Mouse (Mus musculus): ENCODE results near the gene Atp1a3.

The Atp1a3 gene

DNA sequence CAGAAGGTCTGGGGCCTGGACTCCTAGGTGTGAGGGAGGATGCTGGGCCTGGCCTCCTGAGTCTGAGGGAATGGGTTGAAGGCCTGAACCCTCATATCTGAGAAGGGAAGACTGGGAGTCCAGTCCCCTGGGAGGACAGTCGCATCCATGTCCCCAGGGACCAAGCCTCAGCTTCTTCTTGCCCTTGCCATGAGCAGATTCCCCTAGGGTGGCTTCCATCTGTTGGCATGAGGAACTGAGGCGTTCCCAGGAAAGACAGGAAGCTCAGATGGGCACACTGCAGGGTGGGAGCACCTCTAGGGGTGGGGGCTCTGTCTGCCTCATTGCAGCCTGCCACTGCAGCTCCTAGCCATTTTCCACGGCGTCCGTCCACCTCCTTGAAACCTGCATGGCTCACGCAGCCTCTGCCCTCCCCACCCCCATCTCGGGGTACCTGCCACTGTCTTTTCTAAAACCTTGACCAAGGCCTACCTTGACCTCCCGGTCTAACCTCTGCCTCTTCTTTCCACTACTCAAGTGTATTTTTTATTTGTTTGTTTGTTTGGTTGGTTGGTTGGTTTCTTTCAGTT, 1.9 kb downstream of the Atp1a3 start:
- no peak for DNase-seq (ENCODE audit: low read depth, low spot score)

DNA sequence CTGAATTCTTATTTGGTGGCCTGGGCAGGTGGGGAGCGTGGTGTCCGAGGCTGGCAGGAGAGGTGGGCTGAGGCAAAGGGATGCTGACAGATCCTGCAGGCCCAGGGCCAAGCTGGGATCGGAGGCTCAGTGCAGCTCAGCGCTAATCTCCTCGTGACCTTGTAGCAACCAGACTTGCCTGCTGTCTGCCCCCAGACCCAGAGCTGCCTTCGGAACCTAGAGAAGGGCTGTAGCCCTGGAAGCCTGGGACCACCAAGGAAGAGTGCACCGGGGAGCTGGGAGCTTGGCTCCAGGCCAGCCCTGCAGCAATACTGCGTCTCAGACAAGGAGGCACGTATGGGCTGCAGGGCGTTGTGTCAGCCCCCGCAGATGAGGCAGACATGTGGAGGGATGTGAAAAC, 2.5 kb downstream of the Atp1a3 start:
- DNase-seq (ENCODE audit: low read depth, low spot score): no peak

DNA sequence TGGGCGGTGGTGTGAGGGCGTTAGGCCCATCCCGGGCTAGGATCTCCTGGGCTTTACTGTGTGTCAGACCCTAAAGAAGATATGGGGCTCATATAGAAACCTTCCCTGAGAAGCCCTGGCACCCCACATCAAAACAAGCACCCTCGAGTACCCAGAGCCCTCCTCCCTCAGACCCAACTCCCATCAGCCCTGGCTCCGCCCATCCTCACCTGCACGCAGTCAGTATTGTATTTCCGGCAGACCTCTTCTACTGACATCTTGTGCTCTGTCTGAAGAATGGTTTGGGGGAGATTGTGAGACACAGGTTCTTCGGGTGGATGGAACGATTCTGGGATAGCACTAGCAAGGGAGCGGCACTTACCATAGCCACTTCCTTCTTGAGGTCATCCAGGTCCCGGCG, 5.0 kb downstream of the Atp1a3 start:
- no peak for DNase-seq (ENCODE audit: low read depth, low spot score)

DNA sequence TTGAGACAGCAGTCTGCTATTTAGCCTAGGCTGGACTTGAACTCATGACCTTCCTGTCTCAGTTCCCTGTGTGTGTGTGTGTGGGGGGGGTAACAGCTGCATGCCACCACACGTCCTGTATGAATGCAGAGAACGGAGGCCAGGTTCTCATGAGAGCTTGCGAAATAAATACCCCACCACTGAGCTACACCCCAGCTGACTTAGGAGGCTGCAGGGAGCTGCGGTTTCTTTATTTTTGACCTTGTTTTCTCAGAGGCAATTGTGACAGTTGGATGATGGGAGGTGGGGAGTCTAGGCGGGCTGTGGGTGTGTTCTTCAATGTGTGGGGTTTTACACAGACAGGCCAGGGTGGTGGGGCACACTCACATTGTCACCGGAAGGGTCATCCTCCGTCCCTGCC, 5.5 kb downstream of the Atp1a3 start:
- DNase-seq (ENCODE audit: low read depth, low spot score): no peak

DNA sequence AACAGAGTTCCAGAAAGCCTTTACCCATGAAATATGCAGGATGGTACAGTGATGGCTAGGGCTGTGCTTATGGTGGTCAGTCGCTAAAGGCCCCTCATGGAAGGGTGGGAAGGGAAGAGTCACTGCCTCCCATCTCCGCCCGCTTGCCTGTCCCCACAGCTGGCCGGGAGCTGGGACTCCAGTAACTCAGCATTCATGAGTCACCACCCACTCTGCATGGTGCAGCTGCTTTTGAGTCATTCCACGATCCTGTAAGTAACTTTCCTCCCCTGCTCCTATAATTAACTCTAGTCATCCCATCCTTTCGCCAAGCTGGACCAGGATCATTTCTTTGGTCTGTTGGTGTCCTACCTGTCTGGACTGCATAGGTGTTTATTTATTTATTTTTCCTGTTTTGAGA, 12.7 kb downstream of the Atp1a3 start:
- no peak for DNase-seq (ENCODE audit: low read depth, low spot score)

DNA sequence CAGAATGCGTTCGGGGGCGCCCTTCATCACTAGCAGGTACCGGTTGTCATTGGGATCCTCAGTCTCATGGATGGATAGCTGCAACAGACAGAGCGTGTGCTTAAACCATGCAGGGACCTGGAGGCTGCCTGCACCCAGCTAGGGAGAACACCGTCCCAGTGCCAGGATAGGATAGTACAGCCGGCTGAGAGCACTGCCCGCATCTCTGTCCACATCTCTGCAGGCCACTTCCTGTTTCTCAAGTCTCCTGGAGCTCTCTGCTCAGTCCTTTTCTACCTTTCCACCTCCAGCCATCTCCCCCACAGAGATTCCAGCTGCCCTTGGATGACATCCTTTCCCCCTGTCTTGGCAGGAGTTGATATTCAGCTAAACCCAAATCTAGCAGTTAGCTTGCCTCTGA, 15.3 kb downstream of the Atp1a3 start:
- no peak for DNase-seq (ENCODE audit: low read depth, low spot score)

DNA sequence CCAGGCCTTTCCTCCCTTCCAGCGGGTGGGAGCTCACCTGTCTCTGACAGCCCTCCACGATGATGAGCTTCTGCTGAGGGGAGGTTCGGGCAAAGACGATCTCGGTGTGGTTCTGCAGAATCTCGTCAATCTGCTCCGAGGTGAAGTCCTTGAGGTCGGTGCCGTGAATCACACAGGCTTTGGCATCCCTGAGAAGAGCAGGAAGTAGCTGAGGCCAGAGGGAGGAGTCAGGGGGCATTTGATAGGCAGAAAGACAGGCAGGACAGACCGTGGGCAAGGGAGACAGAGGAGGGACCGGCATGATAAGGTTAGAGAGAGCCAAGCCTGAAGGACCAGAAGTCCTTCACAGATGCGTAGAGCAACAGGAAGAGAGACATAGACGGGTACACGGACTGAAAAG, 17.8 kb downstream of the Atp1a3 start:
- no peak for DNase-seq (ENCODE audit: low read depth, low spot score)

DNA sequence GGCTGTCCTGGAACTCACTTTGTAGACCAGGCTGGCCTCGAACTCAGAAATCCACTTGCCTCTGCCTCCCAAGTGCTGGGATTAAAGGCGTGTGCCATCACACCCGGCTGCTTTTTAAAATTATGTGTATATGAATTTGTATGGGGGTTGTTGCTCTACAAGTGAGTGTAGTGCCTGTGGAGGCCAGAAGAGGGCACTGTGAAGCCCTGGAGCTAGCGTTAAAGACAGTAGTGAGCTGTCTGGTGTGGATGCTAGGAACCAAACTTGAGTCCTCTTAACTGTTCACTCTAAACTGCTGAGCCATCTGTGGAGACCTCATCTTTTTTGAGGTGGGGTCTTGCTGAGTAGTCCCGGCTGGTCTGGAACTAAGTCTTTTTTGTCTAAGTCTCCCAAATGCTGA, 20.0 kb downstream of the Atp1a3 start:
- peak; percentile 70 for DNase-seq (ENCODE audit: low read depth, low spot score)

DNA sequence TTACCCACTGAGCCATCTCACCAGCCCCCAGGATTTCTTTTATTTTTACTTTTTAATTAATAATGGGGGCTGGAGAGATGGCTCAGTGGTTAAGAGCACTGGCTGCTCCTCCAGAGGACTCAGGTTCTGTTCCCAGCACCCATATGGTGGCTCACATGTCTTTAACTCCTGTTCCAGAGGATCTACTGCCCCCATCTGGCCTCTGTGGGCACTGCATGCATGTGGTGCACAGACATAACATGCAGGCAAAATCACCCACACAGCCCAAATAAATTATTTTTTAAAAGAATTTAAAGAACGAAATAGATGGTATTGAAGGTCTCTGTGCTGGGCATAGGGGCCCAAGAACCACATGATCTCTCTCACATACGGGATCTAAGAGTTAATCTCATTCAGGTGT, 21.5 kb downstream of the Atp1a3 start:
- peak; percentile 66 for DNase-seq (ENCODE audit: low read depth, low spot score)

DNA sequence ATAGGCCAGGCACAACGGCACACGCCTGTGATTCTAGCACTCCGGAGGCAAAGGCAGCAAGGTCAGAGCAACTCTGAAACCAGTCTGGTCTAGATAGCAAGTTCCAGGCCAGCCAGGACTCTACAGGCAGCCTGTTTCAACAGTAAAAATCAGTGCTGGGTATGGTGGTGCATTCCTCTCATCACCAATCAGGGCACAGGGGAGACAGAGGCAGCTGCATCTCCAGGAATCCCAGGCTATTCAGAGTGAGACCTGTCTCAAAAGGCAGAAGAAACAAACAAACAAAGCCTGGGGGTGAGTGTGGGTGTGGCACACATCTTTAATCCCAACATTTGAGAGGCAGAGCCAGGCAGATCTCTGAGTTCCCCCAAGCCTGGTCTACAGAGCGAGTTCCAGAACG, 22.4 kb downstream of the Atp1a3 start:
- DNase-seq (ENCODE audit: low read depth, low spot score): peak; percentile 84

DNA sequence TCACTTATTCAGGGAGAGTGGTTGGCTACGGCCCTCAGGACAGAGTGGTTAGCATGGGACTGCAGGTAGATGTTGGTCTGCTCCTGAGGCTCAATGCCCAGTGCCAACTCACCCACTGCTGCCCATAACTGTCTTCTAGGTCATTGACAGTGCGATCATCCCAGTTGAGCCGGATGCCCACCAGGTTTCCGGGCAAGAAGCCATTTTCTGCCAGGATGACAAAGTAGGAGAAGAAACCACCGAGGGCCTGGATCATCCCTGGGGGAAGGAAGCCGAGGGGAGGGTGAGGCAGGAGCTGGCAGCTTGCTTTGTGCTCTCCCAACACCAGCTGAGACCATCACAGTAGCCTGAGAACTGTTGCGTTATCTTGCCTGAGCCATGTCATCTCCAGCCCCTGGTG, 25.3 kb downstream of the Atp1a3 start:
- no peak for DNase-seq (ENCODE audit: low read depth, low spot score)

DNA sequence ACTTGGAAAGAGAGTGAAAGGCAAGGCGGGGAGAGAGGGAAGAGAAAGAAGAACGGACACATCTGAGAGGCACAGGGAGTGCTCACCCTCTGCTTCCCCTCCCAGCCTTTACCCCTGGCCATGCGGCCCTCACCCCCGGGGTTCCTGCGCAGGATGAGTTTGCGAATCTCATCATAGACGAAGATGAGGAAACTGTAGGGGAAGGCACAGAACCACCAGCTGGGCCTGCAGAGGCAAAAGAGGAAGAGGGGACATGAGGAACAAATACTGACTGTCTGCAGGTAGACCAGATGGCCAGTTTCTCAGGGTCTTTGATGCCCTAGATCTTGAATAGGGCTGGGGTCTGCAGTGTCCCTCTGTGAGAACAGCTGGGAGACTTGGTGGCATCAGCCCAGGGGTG, 27.0 kb downstream of the Atp1a3 start:
- DNase-seq (ENCODE audit: low read depth, low spot score): no peak

DNA sequence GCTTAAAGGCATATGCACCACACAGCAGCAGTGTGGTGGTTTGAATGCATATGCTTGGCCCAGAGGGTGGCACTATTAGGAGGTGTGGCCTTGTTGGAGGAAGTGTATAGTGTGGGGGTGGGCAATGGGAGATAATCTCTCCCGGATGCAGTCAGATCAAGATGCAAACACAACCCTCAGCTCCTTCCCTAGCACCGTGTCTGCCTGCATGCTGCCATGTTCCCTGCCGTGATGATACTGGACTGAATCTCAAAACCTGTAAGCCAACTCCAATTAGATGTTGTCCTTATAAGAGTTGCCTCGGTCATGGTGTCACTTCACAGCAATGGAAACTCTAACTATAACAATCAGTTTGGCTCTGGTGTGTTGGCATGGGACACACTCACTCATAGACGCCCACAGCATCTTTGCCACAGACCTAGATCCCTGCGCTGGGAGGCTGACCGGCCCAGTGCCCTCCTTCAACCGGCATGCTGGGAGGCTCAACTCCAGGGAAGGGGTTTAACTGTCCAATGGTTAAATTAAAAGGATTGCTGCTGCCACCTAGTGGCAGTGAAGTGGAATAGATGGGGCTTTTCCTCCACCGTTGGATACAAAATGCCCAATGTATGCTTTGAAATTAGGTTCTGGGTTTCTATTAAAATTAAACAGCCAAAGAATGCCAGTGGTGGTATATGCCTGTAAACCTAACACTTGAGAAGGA, 30.7 kb downstream of the Atp1a3 start:
- peak; percentile 77 for DNase-seq (ENCODE audit: low read depth, low spot score)

DNA sequence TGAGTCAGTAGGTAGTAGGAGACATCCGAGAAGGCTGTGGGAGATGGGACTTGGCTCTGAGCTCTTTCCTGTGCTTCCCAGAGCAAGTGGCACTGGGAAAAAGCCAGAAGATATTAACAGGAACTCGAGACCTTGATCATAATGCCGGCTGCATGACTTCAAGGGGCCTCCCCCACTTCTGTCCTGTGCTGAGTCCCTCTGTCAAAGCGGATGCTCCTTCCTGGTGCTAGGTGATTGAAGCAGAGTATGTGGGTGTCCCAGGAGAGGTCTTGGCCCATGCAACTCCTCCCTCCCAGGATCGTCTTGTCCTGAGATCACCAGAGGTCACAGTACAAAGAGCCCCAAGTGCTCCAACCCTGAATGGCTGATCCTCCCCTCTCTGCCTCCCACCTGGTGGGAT, 31.9 kb downstream of the Atp1a3 start:
- DNase-seq (ENCODE audit: low read depth, low spot score): no peak

DNA sequence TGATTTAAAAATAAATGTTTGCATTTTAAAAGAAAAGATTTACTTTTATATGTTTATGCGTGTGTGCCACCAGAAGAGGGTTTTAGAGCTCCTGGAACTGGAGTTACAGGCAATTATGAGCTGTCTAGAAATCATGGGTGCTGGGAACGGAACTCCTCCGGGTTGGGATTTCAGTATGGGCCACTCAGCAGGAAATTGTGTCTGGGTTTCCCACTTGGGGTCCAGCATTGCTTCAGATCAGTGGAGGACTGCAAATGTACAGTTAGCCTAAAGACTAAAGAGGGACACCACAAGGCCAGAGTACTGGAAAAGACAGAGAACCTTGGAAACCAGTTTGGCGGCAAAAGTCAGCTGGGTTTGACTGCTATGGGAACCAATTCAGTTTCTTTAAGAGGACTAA, 32.5 kb downstream of the Atp1a3 start:
- DNase-seq (ENCODE audit: low read depth, low spot score): no peak

DNA sequence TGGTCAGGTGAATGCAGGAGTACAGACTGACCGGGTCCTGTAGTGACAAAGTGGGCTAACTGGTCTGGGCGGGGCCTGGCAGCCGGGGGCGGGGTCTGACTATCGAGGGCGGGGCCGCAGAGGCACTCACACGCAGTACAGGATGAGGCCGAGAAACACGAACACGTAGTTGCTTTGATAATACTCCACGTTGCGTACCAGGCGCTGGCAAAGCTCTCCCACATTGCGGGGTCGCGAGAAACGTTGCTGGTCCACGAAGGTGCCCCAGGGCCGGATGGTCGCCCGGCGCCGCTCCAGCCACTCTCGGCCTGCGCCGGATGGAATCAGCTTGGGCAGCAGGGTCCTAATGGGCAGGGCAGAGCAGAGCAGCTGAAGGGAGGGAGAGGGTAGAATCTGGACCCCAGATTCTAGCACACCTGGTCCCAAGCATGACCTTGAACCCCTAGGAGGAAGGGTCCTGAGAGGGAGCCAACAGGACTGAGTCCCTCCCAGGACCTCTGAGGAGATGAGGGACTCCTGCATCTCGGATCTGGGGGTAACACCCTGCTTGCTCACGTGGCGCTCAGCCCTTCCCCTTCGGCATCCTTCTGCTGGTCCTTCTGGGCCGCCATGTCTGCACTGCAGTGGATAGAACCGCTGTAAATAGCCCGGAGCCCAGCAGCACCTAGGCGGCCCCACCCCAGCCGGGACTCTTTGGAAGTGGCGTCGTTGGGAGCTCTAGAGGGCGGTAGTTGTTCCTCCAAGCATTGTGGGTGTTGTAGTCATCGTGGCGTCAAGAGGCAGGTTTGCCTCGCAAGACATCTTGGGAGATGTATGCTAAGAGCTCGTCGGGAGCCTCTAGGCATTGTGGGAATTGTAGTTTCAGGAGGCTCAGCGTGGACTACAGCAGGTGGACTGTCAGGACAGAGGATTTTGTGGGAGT, 33.5 kb downstream of the Atp1a3 start, which contains the start of gene Rabac1:
TSS of gene Rabac1 (minus strand) at position 783 of the 922 bp plus-strand sequence.
- peak; percentile 97 for DNase-seq (ENCODE audit: low read depth, low spot score)

DNA sequence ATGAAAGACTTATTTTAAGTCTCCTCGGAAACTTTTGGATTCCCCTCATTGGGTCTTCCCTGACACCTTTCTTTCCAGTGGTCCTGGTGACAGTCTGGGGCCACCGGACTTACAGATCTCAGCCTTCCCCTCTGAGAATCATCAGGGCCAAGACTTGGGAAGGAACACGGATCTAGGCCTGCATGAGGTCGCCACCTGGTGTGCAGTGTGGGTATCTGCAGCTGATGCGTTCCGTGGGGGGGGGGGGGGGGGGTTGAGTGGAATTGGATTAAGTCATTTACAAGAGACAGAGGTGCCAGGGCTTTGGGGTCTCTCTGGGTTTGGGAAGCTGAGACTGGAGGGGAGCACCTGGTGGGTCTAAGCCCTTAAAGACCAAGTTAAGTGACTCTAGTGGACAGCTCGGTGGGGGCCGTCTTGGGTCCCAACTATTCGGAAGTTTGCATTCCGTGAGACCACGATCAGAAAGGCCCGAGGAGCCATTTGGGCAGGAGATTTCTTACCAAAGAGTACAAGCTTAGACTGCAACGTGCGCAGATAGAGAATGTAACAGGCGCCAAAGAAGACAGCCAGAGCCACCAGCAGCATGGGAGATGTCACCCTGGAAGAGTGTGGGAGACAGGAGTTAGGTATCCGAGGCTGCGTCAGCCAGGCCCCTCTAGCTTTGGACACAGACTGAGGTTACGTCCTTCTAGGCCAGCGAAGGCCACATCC, 34.3 kb downstream of the Atp1a3 start:
- peak; percentile 85 for DNase-seq (ENCODE audit: low read depth, low spot score)

DNA sequence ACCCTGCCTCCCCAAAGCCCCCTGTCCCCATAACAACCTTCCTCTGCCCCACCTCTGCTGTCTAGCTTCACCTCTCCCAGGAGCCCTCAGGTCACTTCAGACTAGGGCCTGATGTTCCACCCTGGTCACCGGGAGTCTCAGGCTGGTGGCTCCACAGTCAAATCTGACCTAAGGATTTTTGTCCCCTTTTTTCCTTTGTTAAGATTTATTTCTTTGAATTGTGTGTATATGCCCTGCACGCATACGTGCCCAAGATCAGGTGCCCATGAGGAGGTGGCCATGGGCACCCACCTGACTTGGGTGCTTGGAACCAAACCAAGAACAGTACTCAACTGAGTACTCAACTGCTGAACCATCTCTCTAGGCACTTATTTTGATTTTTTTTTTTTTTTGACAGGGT, 35.4 kb downstream of the Atp1a3 start:
- no peak for DNase-seq (ENCODE audit: low read depth, low spot score)

DNA sequence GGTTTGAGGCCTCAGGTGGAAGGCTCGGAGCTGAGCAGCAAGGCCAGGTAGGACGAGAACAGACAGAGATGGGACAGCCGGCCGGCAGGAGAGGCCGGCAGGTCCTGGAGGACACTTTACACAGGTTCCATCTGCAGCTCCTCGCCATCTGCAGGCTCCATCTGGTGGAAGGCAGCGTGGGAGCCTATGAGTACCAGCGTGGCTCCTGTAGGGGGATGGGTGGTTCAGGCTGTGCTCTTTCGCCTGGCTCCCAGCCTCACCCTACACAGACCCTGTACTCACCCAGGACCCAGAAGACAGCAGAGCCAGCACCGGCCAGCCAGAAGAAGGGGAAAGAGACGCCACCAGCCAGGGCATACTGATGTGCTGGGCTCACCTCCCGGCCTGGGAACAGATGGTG, 36.0 kb downstream of the Atp1a3 start:
- no peak for DNase-seq (ENCODE audit: low read depth, low spot score)

DNA sequence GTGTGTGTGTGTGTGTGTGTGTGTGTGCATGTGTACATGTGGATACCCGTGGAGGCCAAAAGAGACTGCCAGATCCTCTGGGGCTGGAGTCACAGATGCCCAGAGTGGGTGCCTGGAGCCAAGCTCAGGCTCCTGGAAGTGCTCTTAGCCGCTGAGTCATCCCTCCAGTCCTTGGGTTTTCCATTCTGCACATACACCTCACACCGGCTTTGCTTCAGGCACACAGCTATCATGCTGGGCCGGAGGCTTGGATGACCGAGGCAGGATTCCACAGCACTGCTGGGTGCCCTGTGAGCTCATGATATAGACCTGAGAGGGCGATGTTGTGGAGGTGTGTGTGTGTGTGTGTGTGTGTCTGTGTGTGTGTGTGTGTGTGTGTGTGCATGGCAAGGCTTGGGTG, 37.3 kb downstream of the Atp1a3 start:
- DNase-seq (ENCODE audit: low read depth, low spot score): no peak

DNA sequence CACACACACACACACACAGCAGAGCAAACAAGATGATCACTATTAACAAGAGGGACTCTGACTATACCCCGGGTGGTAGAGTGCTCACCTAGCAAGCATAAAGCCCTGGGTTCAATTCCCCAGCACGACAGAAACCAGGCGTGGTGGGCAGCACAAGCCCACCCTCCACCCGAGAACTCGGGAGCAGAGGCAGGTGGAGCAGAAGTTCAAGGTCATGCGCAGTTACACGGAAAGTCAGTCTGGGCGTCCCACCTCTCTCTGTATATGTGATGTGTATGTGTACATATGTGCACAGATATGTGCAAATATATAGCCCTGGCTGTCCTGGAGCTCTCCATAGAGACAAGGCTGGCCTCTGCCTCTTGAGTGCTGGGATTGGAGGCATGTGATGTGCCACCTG, 37.8 kb downstream of the Atp1a3 start:
- no peak for DNase-seq (ENCODE audit: low read depth, low spot score)

DNA sequence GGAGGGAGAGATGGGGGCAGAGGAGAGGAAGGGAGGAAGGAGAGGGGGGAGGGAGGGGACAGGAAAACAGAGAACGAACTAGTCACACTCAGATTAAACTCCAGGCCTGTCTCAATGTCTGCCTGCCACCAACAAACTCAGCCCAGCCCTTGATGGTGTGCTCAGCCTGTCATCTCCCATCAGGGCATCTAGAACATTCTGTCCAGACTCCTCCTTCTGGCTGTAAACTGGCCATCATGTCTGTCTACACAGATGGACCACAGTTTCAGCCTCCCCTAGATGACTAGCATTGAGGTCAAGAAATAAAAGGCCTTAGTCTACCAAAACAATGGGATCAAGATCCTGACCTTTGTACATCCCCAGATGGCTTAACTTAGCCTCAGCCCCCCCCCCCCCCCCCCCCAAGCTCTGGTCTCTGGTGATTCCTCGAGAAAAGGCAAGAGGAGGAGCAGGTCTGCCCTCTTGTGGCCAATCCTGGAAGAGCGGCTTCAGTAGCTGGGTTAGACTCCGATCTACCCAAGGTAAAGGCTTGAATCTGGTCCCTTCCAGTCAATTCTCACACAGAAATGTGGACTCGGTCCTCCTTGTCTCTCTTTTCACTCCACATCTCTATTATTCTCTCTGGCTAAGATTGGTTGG, 40.7 kb downstream of the Atp1a3 start:
- DNase-seq (ENCODE audit: low read depth, low spot score): peak; percentile 84
